Mouse (Mus musculus) small intestine, adult 2 months (tissue): ENCODE results near the gene B3galt4. TPM values are rescaled to one million over a fixed set of nuclear protein-coding genes. Genes with fewer than 3 reads are reported as not detected.
A peak's percentile ranks its signal among the peaks of the same experiment; 100 is the strongest.

Source experiments
- H3K27ac ChIP-seq: fragments of 200-500 bp; 2 replicates; pipeline ENCODE4 v1.5.1; 2012; ENCODE audit warnings: low read depth, low read length, control low read depth, inconsistent platforms; ENCODE audit not compliant: insufficient read depth
- H3K27me3 ChIP-seq: fragments of 200-500 bp; 2 replicates; pipeline ENCODE4 v1.6.1; 2012; ENCODE audit warnings: mild to moderate bottlenecking, moderate library complexity, low read length, inconsistent platforms; ENCODE audit not compliant: control insufficient read depth, insufficient read depth
- H3K36me3 ChIP-seq: fragments of 200-500 bp; 2 replicates; pipeline ENCODE4 v1.6.1; 2012; ENCODE audit warnings: mild to moderate bottlenecking, low read length, control low read depth, inconsistent platforms; ENCODE audit not compliant: control insufficient read depth, insufficient read depth
- H3K4me1 ChIP-seq: fragments of 200-500 bp; 2 replicates; pipeline ENCODE4 v1.6.1; 2012; ENCODE audit warnings: low read length, inconsistent platforms, mixed read lengths; ENCODE audit not compliant: control insufficient read depth, insufficient read depth, insufficient read length
- H3K4me3 ChIP-seq: fragments of 200-500 bp; 2 replicates; pipeline ENCODE4 v1.5.1; 2012; ENCODE audit warnings: low read depth, mild to moderate bottlenecking, control low read depth, inconsistent platforms, low read length, moderate library complexity
- CTCF ChIP-seq: fragments of 200-500 bp; IDR thresholded peaks from 2 replicates; pipeline ENCODE4 v1.5.1; 2012; ENCODE audit warnings: low read depth, mild to moderate bottlenecking, control low read depth, inconsistent platforms, low read length, moderate library complexity, mixed read lengths; ENCODE audit not compliant: insufficient replicate concordance, insufficient read length; ENCODE audit errors: extremely low read depth
- POLR2A ChIP-seq: fragments of 200-500 bp; IDR thresholded peaks from 2 replicates; pipeline ENCODE4 v1.6.1; 2012; ENCODE audit warnings: low read depth, mild to moderate bottlenecking, control low read depth, inconsistent platforms, low read length, moderate library complexity
- WGBS: fragments of 180-500 bp; shearing (Covaris S2); methylation state at CpG from one replicate; pipeline ENCODE4 v1.1.7; 2018; 5-methylcytosine and 5-hydroxymethylcytosine counted together
- polyA plus RNA-seq: library from polyadenylated mRNA; depleted of rRNA; stranded (reverse); fragments of >200 nt; gene quantifications from 2 replicates; pipeline ENCODE4 v1.2.3, GENCODE M21; 2012

Gene B3galt4
- polyA plus RNA-seq, 1 experiment = 24.6 TPM

DNA sequence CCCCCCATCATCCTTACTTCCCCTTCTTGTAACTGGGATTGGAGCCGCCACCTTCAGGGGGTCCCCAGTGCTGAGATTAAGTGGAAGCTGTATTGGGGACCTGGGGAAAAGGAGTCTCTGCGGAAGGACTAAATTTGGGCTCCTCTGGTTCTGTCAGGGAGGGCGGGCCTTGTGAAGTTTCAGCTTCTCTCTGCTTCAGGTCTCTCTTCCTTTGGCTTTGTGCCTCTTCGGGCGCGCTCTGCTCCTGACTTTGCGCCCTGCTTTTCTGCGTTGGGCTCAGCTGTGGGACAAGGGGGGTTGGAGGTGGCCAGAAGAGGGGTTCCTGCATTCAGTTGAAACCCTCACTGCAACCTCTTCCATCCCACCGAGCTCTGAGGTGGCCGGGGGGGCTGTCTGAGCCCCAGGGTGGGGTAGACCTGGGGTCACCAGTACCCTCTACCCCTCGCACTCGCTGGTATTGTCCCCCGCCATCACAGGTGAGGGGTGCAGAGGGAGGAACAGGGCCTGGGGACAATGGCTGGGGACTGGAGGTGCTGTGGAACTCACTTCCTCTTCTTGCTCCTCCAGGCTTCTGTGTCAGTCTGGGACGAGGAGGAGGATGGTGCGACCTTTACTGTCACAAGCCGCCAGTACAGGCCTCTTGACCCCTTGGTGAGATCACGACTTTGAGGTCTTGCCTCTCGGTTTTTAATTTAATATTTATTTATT lies 20.0 kb downstream of the B3galt4 start:
- Histone ChIP-seq H3K27ac (no peak overlapping the region; the same call in 1 of the 2 replicates), H3K27me3 (no peaks in the 10 kb centered on the region), H3K4me1 (peaks cover 2% of the 10 kb centered on the region; the same call in 1 of the 2 replicates), H3K4me3 (peak overlapping the region; percentile 85), H3K36me3 (peaks cover 26% of the 10 kb centered on the region)
- TF ChIP-seq CTCF (no peak), POLR2A (no peak)
- 55% methylated on average over 18 of the region's 18 CpGs for WGBS

DNA sequence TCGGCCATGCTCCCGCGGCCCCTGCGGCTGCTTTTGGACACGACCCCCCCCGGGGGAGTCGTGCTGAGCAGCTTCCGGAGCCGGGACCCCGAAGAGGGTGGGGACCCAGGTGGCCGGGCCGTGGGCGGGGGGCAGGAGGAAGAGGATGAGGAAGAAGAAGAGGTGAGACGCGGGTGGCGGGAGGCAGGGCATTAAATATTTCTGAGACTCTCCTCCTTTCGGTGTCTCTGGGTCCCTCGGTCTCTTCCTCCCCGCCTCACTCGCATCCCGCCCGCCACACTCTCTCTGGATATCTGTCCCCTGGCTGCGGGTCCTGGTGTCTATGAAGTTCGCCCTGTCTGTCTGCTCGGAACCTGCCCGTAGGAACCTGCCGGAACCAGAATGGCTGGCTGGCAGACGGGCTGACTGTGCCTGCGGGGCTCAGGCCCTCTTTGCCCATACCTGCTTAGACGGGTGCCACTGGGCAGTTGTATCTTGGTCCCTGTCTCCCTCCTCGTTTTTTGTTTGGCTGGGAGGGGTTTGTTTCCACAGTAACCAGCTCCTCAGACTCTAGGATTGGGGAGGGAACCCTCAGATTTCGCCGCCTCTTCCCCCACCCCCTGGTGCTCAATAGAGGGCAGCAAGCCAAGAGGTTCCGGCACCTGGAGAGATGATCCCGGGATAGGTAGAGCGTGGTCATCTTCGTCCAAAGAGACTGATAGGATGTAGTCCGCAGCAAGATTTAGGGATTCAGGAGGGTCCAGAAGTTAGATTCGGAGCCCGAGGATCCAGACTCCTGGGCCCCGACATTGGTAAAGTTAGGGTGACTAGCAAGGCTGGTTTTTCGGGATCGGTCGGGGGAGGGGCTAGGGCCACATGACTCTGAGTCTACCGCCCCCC lies 20.8 kb downstream of the B3galt4 start:
- H3K27ac ChIP-seq = no peak overlapping the region; the same call in 1 of the 2 replicates
- H3K36me3 ChIP-seq = peaks cover 31% of the 10 kb centered on the region
- H3K4me3 ChIP-seq = peak overlapping the region; percentile 85
- peaks cover 2% of the 10 kb centered on the region; the same call in 1 of the 2 replicates for H3K4me1 ChIP-seq
- under 1% methylated on average over 45 of the region's 45 CpGs for WGBS
- H3K27me3 ChIP-seq = no peaks in the 10 kb centered on the region
- TF ChIP-seq CTCF (no peak), POLR2A (peak; percentile 37; the same call in 1 of the 2 replicates)

- H3K4me1 ChIP-seq = peaks cover 2% of the 10 kb centered on the region; the same call in 1 of the 2 replicates
- no peaks in the 10 kb centered on the region for H3K27me3 ChIP-seq
- peak; percentile 21; the same call in 1 of the 2 replicates for TF ChIP-seq CTCF
- peak; percentile 11 for TF ChIP-seq POLR2A
- WGBS = under 1% methylated on average over 80 of the region's 80 CpGs
- peak within 1 kb of the TSS; percentile 85 for H3K4me3 ChIP-seq
- H3K27ac ChIP-seq = peak within 1 kb of the TSS; percentile 92
- peaks cover 32% of the 10 kb centered on the region for H3K36me3 ChIP-seq
These were observed 21.7 kb downstream of the B3galt4 start, which contains the start of gene Rgl2 for GRCm38 (mm10) chr17:33929371-33930279. TSS of gene Rgl2 (plus strand) at chr17:33929543.

- peaks cover 36% of the 10 kb centered on the region for H3K36me3 ChIP-seq
- 59% methylated on average over 21 of the region's 21 CpGs for WGBS
- no peak overlapping the region for H3K4me3 ChIP-seq
- H3K4me1 ChIP-seq = peaks cover 2% of the 10 kb centered on the region; the same call in 1 of the 2 replicates
- TF ChIP-seq CTCF (no peak), POLR2A (no peak)
- no peak overlapping the region for H3K27ac ChIP-seq
- H3K27me3 ChIP-seq = no peaks in the 10 kb centered on the region
These were observed 22.9 kb downstream of the B3galt4 start for GRCm38 (mm10) chr17:33928251-33928947.

DNA sequence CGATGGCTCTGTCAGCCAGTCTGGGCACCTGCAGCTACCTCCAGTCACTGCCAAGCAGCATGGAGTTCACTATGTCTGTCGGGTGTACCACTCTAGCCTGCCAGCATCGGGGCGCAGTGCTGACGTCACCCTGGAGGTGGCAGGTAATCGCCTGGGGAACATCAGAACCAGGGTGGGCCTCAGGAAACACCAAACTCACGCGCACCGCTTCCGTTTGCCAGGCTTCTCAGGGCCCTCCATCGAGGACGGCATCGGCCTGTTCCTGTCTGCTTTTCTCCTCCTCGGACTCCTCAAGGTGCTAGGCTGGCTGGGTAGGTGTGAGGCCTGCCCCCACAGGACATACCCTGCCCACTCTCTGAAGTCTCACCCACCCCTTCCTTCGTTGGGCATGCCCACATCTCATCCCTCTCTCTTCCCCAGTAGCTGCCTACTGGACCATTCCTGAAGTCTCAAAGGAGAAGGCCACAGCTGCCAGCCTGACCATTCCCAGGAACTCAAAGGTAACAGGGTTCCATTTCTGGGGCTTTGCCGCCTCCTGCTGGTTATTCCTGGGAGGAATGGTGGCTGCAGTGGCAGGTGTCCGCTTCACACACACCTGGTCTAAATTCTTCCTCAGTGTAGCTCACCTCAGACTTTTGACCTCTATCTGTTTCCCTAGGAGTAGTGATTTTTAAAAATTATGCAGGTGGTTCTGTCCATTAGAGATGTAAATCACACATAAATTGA lies 24.9 kb downstream of the B3galt4 start:
- H3K4me1 ChIP-seq = peaks cover 2% of the 10 kb centered on the region
- peaks cover 40% of the 10 kb centered on the region for H3K36me3 ChIP-seq
- 81% methylated on average over 17 of the region's 17 CpGs for WGBS
- TF ChIP-seq CTCF = peak; percentile 56; the same call in 1 of the 2 replicates
- TF ChIP-seq POLR2A = no peak
- no peak overlapping the region for H3K4me3 ChIP-seq
- no peak overlapping the region for H3K27ac ChIP-seq
- no peaks in the 10 kb centered on the region for H3K27me3 ChIP-seq
